In genomic region chr2:153228523-153228922, GRCm38 (mm10) we compare ENCODE assay signal across 18 mouse cellular contexts. TPM values are rescaled to one million over a fixed set of nuclear protein-coding genes. Genes with fewer than 3 reads are reported as not detected.
DNase-seq lines count a peak whose midpoint lies in the region; ATAC-seq and TF ChIP-seq lines count a peak whose summit lies in the region.
"Had no signal": no experiment of that assay in that cellular context is flagged by ENCODE, and none has a peak within 500 bp of the region (broad histone marks: within the 10 kb centered on the region; RNA-seq: fewer than 3 reads in every experiment).

No protein-coding gene starts in this region.

- H3K79me2 ChIP-seq in heart, adult 2 months (replicated peaks; ENCODE audit: control insufficient read depth, insufficient read depth, low read length): no peaks in the 10 kb centered on the region
- 0 out of 2 replicates have a peak, but pooled peaks cover under 1% of the 10 kb centered on the region for H3K79me2 ChIP-seq in CH12.LX (replicated peaks; ENCODE audit: control insufficient read depth, extremely low read depth, insufficient read depth, poor library complexity, severe bottlenecking)

- TF ChIP-seq EP300 in heart, adult 2 months (IDR thresholded peaks at IDR 0.05; ENCODE audit: insufficient read depth, low read depth, low read length): 0 out of 2 replicates have a peak, but pooled peaks have one; percentile 8
- no peak; the same call in 1 of the 2 replicates for TF ChIP-seq EP300 in CH12.LX (IDR thresholded peaks at IDR 0.05; ENCODE audit: low read length)

- no peak for TF ChIP-seq POLR2A in heart, adult 2 months (IDR thresholded peaks at IDR 0.05; ENCODE audit: insufficient read depth, low read depth, low read length)
- TF ChIP-seq POLR2A in CH12.LX (IDR thresholded peaks at IDR 0.05; ENCODE audit: low read depth, low read length): peak; percentile 11; the same call in 1 of the 2 replicates

- H3K4me3 ChIP-seq in heart, adult 2 months: no peak overlapping the region
- no peak overlapping the region for H3K4me3 ChIP-seq in kidney, embryonic 14.5 days (ENCODE audit: low read length)
- H3K4me3 ChIP-seq in CH12.LX (replicated peaks in 1 of 3; ENCODE audit: low read depth in 2 of 3, low read length in 2 of 3, poor library complexity in 1 of 3): no peak overlapping the region
- H3K4me3 ChIP-seq in liver, embryonic 16.5 days (ENCODE audit: low read depth, low read length): 0 out of 2 replicates have a peak overlapping the region, but pooled peaks have one; percentile 11
- H3K4me3 ChIP-seq: embryonic facial prominence, embryonic 10.5 days; forebrain, embryonic 13.5 days; kidney, embryonic 15.5 days had no signal

- dilution Hi-C loops in CH12.LX (cut with MboI; ENCODE audit: extremely low pct_ligation_motif_present, extremely low pct_unique_long_range_greater_than_20kb, low sequenced_read_pairs): no loop called here

- H3K9ac ChIP-seq in heart, adult 2 months (ENCODE audit: low read depth, low read length): no peak overlapping the region; the same call in 1 of the 2 replicates
- H3K9ac ChIP-seq in kidney, embryonic 14.5 days (ENCODE audit: low read depth, low read length): no peak overlapping the region
- no peak overlapping the region for H3K9ac ChIP-seq in CH12.LX (ENCODE audit: insufficient read depth, low read depth)
- peak overlapping the region; percentile 29 for H3K9ac ChIP-seq in liver, embryonic 16.5 days (ENCODE audit: low read depth, low read length)
- H3K9ac ChIP-seq: forebrain, embryonic 13.5 days; kidney, embryonic 15.5 days had no signal

- H3K4me1 ChIP-seq in heart, adult 2 months (ENCODE audit: control insufficient read depth, insufficient read depth, low read length): peaks cover 7% of the 10 kb centered on the region; the same call in 1 of the 2 replicates
- peaks cover 8% of the 10 kb centered on the region for H3K4me1 ChIP-seq in kidney, embryonic 14.5 days (ENCODE audit: control insufficient read depth, insufficient read depth, low read length)
- peaks cover 13 to 79% of the 10 kb centered on the region in 2 experiments for H3K4me1 ChIP-seq in CH12.LX (ENCODE audit: control insufficient read depth in 1 of 2, insufficient read depth in 2 of 2)
- H3K4me1 ChIP-seq in liver, embryonic 16.5 days (ENCODE audit: control insufficient read depth, low read depth, low read length): peaks cover 62% of the 10 kb centered on the region

- intact Hi-C loops in heart, adult 2 months (cut with DNase I): no loop called here
- intact Hi-C loops in heart, postnatal 36 days (cut with DNase I): no loop called here

- DNase-seq in heart, adult 2 months: peak in 1 of 2 experiments; percentile 27
- no peak for DNase-seq in heart, postnatal 36 days
- DNase-seq in kidney, adult 18-20 months: peak; percentile 22
- DNase-seq in CH12.LX (ENCODE audit: extremely low read depth) (peak; percentile 77), MN1 (ENCODE audit: low spot score) (no peak)
- no peak for DNase-seq in layer of hippocampus, postnatal 10 days (ENCODE audit: low spot score in 2 of 2)
- DNase-seq: adrenal gland, adult 2 months; cerebellum, adult 2 months; gastrocnemius, postnatal 10 days; layer of hippocampus, postnatal 36 days; right cerebral cortex, postnatal 4 days; thymus, adult 2 months had no signal

- TF ChIP-seq RAD21 in CH12.LX (IDR thresholded peaks at IDR 0.05; ENCODE audit: low read depth, low read length): no peak

- no peak for TF ChIP-seq CTCF in heart, adult 2 months (IDR thresholded peaks at IDR 0.05)
- no peak for TF ChIP-seq CTCF in CH12.LX (conservative IDR thresholded peaks at IDR 0.05 in 1 of 2, IDR thresholded peaks at IDR 0.05 in 1 of 2; ENCODE audit: low read depth in 2 of 2, low read length in 2 of 2)

- ATAC-seq in kidney, embryonic 14.5 days (ENCODE audit: low FRiP score, low TSS enrichment): no peak
- no peak for ATAC-seq in liver, embryonic 16.5 days (ENCODE audit: low read depth)
- ATAC-seq: forebrain, embryonic 13.5 days had no signal

- in situ Hi-C loops in CH12.LX (cut with MboI; ENCODE audit: low pct_ligation_motif_present, low pct_unique_long_range_greater_than_20kb, low sequenced_read_pairs): no loop called here

- no peak overlapping the region for H3K4me2 ChIP-seq in kidney, embryonic 14.5 days (replicated peaks; ENCODE audit: low read depth, low read length)
- H3K4me2 ChIP-seq in CH12.LX (ENCODE audit: insufficient read depth, low read depth, poor library complexity, severe bottlenecking): no peak overlapping the region
- H3K4me2 ChIP-seq in liver, embryonic 16.5 days (ENCODE audit: low read depth, low read length): peak overlapping the region; percentile 44; the same call in 1 of the 2 replicates
- H3K4me2 ChIP-seq: forebrain, embryonic 13.5 days; kidney, embryonic 15.5 days had no signal

- H3K27ac ChIP-seq in heart, adult 2 months: peak overlapping the region; percentile 7; the same call in 1 of the 2 replicates
- H3K27ac ChIP-seq in kidney, embryonic 14.5 days (ENCODE audit: low read depth, low read length): no peak overlapping the region
- 0 out of 2 replicates have a peak overlapping the region, but pooled peaks have one; percentile 22 for H3K27ac ChIP-seq in CH12.LX (ENCODE audit: insufficient read depth, low read depth)
- H3K27ac ChIP-seq in liver, embryonic 16.5 days (ENCODE audit: low read length): peak overlapping the region; percentile 79
- H3K27ac ChIP-seq: embryonic facial prominence, embryonic 10.5 days; forebrain, embryonic 13.5 days; kidney, embryonic 15.5 days; macrophage had no signal

- H3K36me3 ChIP-seq in heart, adult 2 months (ENCODE audit: control insufficient read depth, insufficient read depth, low read length): peaks cover 2% of the 10 kb centered on the region; the same call in 1 of the 2 replicates
- H3K36me3 ChIP-seq in kidney, embryonic 14.5 days (ENCODE audit: control insufficient read depth, insufficient read depth, low read length): peaks cover 56% of the 10 kb centered on the region
- peaks cover 44 to 62% of the 10 kb centered on the region in 2 experiments for H3K36me3 ChIP-seq in CH12.LX (replicated peaks in 1 of 2; ENCODE audit: control insufficient read depth in 1 of 2, insufficient read depth in 1 of 2, low read length in 1 of 2)
- H3K36me3 ChIP-seq in liver, embryonic 16.5 days (ENCODE audit: control insufficient read depth, insufficient read depth): peaks cover 48% of the 10 kb centered on the region

- 66% methylated on average over 5 of the region's 5 CpGs for WGBS in heart, adult 2 months
- whole genome bisulfite sequencing in kidney, embryonic 14.5 days: 85% methylated on average over 5 of the region's 5 CpGs
- 68% methylated on average over 5 of the region's 5 CpGs for WGBS in liver, embryonic 16.5 days (ENCODE audit: insufficient replicate concordance)

- no peaks in the 10 kb centered on the region for H3K9me3 ChIP-seq in kidney, embryonic 14.5 days (ENCODE audit: control insufficient read depth, low read length)
- H3K9me3 ChIP-seq in CH12.LX (replicated peaks; ENCODE audit: low read length): no peaks in the 10 kb centered on the region
- H3K9me3 ChIP-seq in liver, embryonic 16.5 days (replicated peaks; ENCODE audit: control insufficient read depth, low read length): no peaks in the 10 kb centered on the region
- H3K9me3 ChIP-seq: embryonic facial prominence, embryonic 10.5 days; forebrain, embryonic 13.5 days; kidney, embryonic 15.5 days had no signal

- no peaks in the 10 kb centered on the region for H3K27me3 ChIP-seq in heart, adult 2 months (ENCODE audit: control insufficient read depth, insufficient read depth, low read length)
- H3K27me3 ChIP-seq in kidney, embryonic 14.5 days (ENCODE audit: control insufficient read depth, insufficient read depth, low read length): no peaks in the 10 kb centered on the region
- H3K27me3 ChIP-seq in CH12.LX (replicated peaks): no peaks in the 10 kb centered on the region
- no peaks in the 10 kb centered on the region for H3K27me3 ChIP-seq in liver, embryonic 16.5 days (ENCODE audit: control insufficient read depth, insufficient read depth, low read depth, low read length)
- H3K27me3 ChIP-seq: forebrain, embryonic 13.5 days; kidney, embryonic 15.5 days had no signal

TF ChIP-seq in CH12.LX, 34 proteins besides CTCF, POLR2A, EP300 and RAD21:
- TF ChIP-seq MAX (IDR thresholded peaks at IDR 0.05; ENCODE audit: low read length) (0 out of 2 replicates have a peak, but pooled peaks have one; percentile 29), NELFE (IDR thresholded peaks at IDR 0.05; ENCODE audit: low read depth, low read length) (no peak), POLR2AphosphoS2 (IDR thresholded peaks at IDR 0.05; ENCODE audit: low read depth, low read length) (0 out of 2 replicates have a peak, but pooled peaks have one; percentile 6), ZMIZ1 (IDR thresholded peaks at IDR 0.05; ENCODE audit: low read depth, low read length) (peak; percentile 66; the same call in 1 of the 2 replicates)
TF ChIP-seq in CH12.LX: peak in this region for 3.

RNA-seq across cellular contexts. Expression of gene Tspyl3, which starts 3.3 kb away (rescaled TPM):
- 1 to 10 TPM in 1 of 2 experiments, under 1 TPM in 1; 0.94 to 1.2 TPM for total RNA-seq in heart, adult 2 months (2021)
- 2.1 and 3.0 TPM in 2 replicates for polyA plus RNA-seq in heart, adult 2 months (2012; rRNA removed)
- total RNA-seq in heart, postnatal 36 days (2021): 1 to 10 TPM; 1.0 to 1.6 TPM
- 5.4 and 9.6 TPM in 2 replicates for polyA plus RNA-seq in kidney, embryonic 14.5 days (2014; fragmentation: Nextera tagmentation; extraction: Ambion mirVana)
- total RNA-seq in CH12.LX (2012; rRNA removed) (9.6 and 10.2 TPM in 2 replicates), CH12.LX (2014; rRNA removed) (10.2 and 12.1 TPM in 2 replicates)
- polyA plus RNA-seq in CH12.LX (2012; ENCODE audit: insufficient read length, low read depth): 16.5 and 16.9 TPM in 2 replicates
- polyA plus RNA-seq in liver, embryonic 16.5 days (2015; fragmentation: Nextera tagmentation; extraction: Ambion mirVana): 2.0 and 2.4 TPM in 2 replicates
- 10 to 100 TPM; 30.6 to 32.7 TPM for total RNA-seq in layer of hippocampus, postnatal 10 days (2021)

RNA-seq across cellular contexts. Expression of gene Plagl2, which starts 12.7 kb away (rescaled TPM):
- 1 to 10 TPM; 3.5 to 4.1 TPM for total RNA-seq in heart, adult 2 months (2021)
- 3.0 and 4.7 TPM in 2 replicates for polyA plus RNA-seq in heart, adult 2 months (2012; rRNA removed)
- 1 to 10 TPM; 4.0 to 4.2 TPM for total RNA-seq in heart, postnatal 36 days (2021)
- polyA plus RNA-seq in kidney, embryonic 14.5 days (2014; fragmentation: Nextera tagmentation; extraction: Ambion mirVana): 17.6 and 26.2 TPM in 2 replicates
- total RNA-seq in CH12.LX (2012; rRNA removed): 11.5 and 18.0 TPM in 2 replicates
- 5.1 and 8.1 TPM in 2 replicates for total RNA-seq in CH12.LX (2014; rRNA removed)
- polyA plus RNA-seq in CH12.LX (2012; ENCODE audit: insufficient read length, low read depth): 36.6 and 52.7 TPM in 2 replicates
- 13.9 and 16.7 TPM in 2 replicates for polyA plus RNA-seq in liver, embryonic 16.5 days (2015; fragmentation: Nextera tagmentation; extraction: Ambion mirVana)
- 1 to 10 TPM; 5.0 to 5.4 TPM for total RNA-seq in layer of hippocampus, postnatal 10 days (2021)

RNA-seq across cellular contexts. Expression of gene Pofut1, which starts 12.8 kb away (rescaled TPM):
- 10 to 100 TPM; 12.6 to 13.3 TPM for total RNA-seq in heart, adult 2 months (2021)
- 12.1 and 17.7 TPM in 2 replicates for polyA plus RNA-seq in heart, adult 2 months (2012; rRNA removed)
- 10 to 100 TPM; 13.7 to 14.6 TPM for total RNA-seq in heart, postnatal 36 days (2021)
- 9.0 and 10.5 TPM in 2 replicates for polyA plus RNA-seq in kidney, embryonic 14.5 days (2014; fragmentation: Nextera tagmentation; extraction: Ambion mirVana)
- total RNA-seq in CH12.LX (2012; rRNA removed) (20.4 and 25.6 TPM in 2 replicates), CH12.LX (2014; rRNA removed) (19.4 and 22.8 TPM in 2 replicates)
- 15.0 and 15.6 TPM in 2 replicates for polyA plus RNA-seq in CH12.LX (2012; ENCODE audit: insufficient read length, low read depth)
- polyA plus RNA-seq in liver, embryonic 16.5 days (2015; fragmentation: Nextera tagmentation; extraction: Ambion mirVana): 2.8 and 3.0 TPM in 2 replicates
- total RNA-seq in layer of hippocampus, postnatal 10 days (2021): 10 to 100 TPM; 18.0 to 22.9 TPM

Comparison
In these comparisons a context has a peak if more than half of its experiments do, and no peak if none do; other contexts are left out.
1. DNase-seq: peak in kidney, adult 18-20 months (single experiment) and CH12.LX (single experiment); none in heart, postnatal 36 days (0 of 2), MN1 (single experiment) and layer of hippocampus, postnatal 10 days (0 of 2).
2. RNA of gene Tspyl3, which starts 3.3 kb away (total RNA-seq): 30.6 to 32.7 TPM in layer of hippocampus, postnatal 10 days and 9.6 to 12.1 TPM in CH12.LX; 1.0 to 1.6 TPM in heart, postnatal 36 days and 0.94 to 1.2 TPM in heart, adult 2 months; every median in the first group is over 4 times any median in the second.